Mouse (Mus musculus) limb, embryonic 12.5 days (tissue): ENCODE measurements around the gene Fam20b. TPM values are rescaled to one million over a fixed set of nuclear protein-coding genes. Genes with fewer than 3 reads are reported as not detected.

ENCODE experiments used
- ATAC-seq: fragments of 200-750 bp; cut with Nextera tagmentation; 2 replicates; pipeline ENCODE4 v1.8.0; 2017; ENCODE audit warnings: low read depth, moderate TSS enrichment; ENCODE audit not compliant: insufficient number of reproducible peaks, insufficient read depth, low FRiP score, low TSS enrichment
- H3K27ac ChIP-seq: fragments of 300-500 bp; sonication (generic); 2 replicates; pipeline ENCODE4 v1.5.1; 2016; ENCODE audit warnings: mild to moderate bottlenecking, moderate library complexity
- H3K27me3 ChIP-seq: fragments of 300-500 bp; sonication (generic); 2 replicates; pipeline ENCODE4 v1.6.1; 2016; ENCODE audit warnings: mild to moderate bottlenecking, moderate library complexity
- H3K36me3 ChIP-seq: fragments of 300-500 bp; sonication (generic); 2 replicates; pipeline ENCODE4 v1.6.1; 2016; ENCODE audit warnings: mild to moderate bottlenecking, moderate library complexity
- H3K4me1 ChIP-seq: fragments of 300-500 bp; sonication (generic); replicated peaks from 2 replicates; pipeline ENCODE4 v1.6.1; 2016
- H3K4me2 ChIP-seq: fragments of 300-500 bp; sonication (generic); 2 replicates; pipeline ENCODE4 v1.6.1; 2016; ENCODE audit warnings: mild to moderate bottlenecking, moderate library complexity
- H3K4me3 ChIP-seq: fragments of 300-500 bp; sonication (generic); replicated peaks from 2 replicates; pipeline ENCODE4 v1.5.1; 2016; ENCODE audit warnings: mild to moderate bottlenecking
- H3K9ac ChIP-seq: fragments of 300-500 bp; sonication (generic); replicated peaks from 2 replicates; pipeline ENCODE4 v1.6.1; 2016; ENCODE audit warnings: mild to moderate bottlenecking, moderate library complexity
- H3K9me3 ChIP-seq: fragments of 300-500 bp; sonication (generic); 2 replicates; pipeline ENCODE4 v1.6.1; 2016; ENCODE audit warnings: mild to moderate bottlenecking, moderate library complexity
- WGBS: fragments of 180-500 bp; shearing (Covaris S2); methylation state at CpG from one replicate; pipeline ENCODE4 v1.1.7; 2016; 5-methylcytosine and 5-hydroxymethylcytosine counted together
- polyA plus RNA-seq: library from polyadenylated mRNA; unstranded; fragments of >200 nt; fragmentation: Nextera tagmentation; extraction: Ambion mirVana; gene quantifications from 2 replicates; pipeline ENCODE4 v1.2.1, GENCODE M21; 2016

Fam20b gene
- polyA plus RNA-seq = 24.3 and 25.6 TPM in 2 replicates

DNA sequence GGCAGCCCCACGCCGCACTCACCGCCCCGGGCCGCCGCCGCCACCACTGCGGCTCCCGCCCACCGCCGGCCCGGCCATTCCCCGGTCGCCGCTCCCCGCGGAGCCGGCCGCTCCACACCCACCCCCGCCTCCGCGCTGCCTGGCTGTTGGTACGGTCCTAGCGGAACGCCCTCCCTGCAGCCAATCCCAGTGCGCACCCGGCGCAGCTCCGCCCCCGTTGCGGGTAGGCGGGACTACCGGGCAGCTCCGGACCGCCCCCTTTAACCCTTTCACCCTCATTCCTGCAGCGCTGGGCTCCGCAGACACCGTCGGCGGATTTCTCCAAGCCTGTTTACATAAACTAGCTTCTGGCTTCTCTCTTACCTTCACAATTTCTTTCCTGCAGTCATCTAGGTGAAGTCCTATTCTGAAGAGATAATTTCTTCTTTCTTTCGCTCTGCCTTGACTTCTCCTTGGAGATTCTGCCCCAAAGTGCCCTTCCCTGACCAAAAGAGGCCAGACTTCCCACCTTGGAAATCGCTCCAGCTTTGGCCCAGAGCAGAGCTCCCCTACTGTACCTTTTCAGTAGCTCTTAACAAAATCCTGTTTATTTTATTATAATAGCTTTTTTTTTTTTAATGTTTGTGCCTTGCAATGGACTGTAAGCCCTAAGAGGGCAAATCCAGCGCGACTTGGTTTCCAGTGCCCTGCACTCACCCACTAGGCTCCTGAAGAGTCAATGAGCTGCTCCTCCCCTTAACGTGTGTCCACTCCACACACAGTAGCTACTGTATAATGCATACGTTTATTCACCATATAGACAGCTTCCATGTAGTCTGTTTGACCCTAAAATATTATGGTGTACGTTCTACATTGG is at the start of gene Fam20b:
Fam20b (minus strand) TSS at position 137 of the 856 bp plus-strand sequence.
- H3K4me3 ChIP-seq = peak within 1 kb of the TSS; percentile 97
- H3K4me1 ChIP-seq = 0 out of 2 replicates have a peak, but pooled peaks cover 10% of the 10 kb centered on the region
- H3K4me2 ChIP-seq = peak within 1 kb of the TSS; percentile 76
- no peaks in the 10 kb centered on the region for H3K9me3 ChIP-seq
- 1% methylated on average over 39 of the region's 47 CpGs for WGBS
- peak within 1 kb of the TSS; percentile 86 for H3K27ac ChIP-seq
- H3K9ac ChIP-seq = peak within 1 kb of the TSS; percentile 86
- H3K36me3 ChIP-seq = peaks cover 18% of the 10 kb centered on the region; the same call in 1 of the 2 replicates
- ATAC-seq = peak; percentile 93
- peaks cover 9% of the 10 kb centered on the region; the same call in 1 of the 2 replicates for H3K27me3 ChIP-seq

DNA sequence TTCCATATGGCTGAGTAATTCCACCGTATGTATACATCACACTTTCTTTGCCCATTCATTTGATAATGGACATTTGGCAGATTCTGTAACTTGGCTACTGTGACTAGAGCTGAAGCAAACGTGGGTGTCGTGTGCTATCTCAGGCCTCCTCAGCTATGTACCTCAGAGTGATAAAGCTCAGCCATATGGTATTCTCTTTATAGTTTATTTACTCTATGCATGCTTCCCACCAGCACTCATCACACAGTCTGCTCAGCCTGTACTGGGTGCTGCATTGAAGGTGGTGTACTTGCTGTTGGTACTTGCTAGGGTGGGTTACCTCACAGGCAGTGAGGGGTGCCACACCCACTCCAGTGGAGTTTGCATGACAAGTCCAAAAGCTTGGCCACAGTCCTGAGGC is 46.4 kb upstream of the Fam20b start:
- Histone ChIP-seq H3K9ac (no peak overlapping the region), H3K9me3 (peaks cover 22% of the 10 kb centered on the region), H3K36me3 (no peaks in the 10 kb centered on the region), H3K4me3 (no peak overlapping the region), H3K27me3 (no peaks in the 10 kb centered on the region), H3K4me2 (no peak overlapping the region), H3K27ac (no peak overlapping the region), H3K4me1 (peaks cover 33% of the 10 kb centered on the region)
- WGBS = 93% methylated on average over 3 of the region's 3 CpGs
- ATAC-seq = no peak

DNA sequence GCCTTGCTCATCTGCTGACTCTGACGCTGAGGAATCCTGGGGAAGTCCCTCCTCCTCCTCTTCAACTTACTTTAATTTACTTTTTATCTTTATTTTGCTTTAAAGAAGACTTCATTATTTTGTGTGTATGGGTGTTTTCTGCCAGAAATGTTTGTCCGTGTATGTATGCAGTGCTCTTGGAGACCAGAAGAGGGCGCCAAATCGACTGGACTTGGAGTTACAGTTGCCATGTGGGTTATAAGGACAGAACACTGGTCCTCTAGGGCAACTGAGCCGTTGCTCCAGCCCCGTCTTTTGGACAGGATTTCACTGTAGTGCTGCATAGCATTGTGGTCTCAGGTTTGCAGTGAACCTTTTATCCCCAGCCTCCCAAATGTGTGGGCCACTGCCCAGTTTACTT is 45.7 kb upstream of the Fam20b start:
- Histone ChIP-seq H3K9ac (no peak overlapping the region), H3K4me2 (no peak overlapping the region), H3K36me3 (no peaks in the 10 kb centered on the region), H3K4me1 (peaks cover 32% of the 10 kb centered on the region), H3K27ac (no peak overlapping the region), H3K9me3 (peaks cover 22% of the 10 kb centered on the region), H3K27me3 (no peaks in the 10 kb centered on the region), H3K4me3 (no peak overlapping the region)
- 74% methylated on average over 6 of the region's 6 CpGs for WGBS
- no peak for ATAC-seq

DNA sequence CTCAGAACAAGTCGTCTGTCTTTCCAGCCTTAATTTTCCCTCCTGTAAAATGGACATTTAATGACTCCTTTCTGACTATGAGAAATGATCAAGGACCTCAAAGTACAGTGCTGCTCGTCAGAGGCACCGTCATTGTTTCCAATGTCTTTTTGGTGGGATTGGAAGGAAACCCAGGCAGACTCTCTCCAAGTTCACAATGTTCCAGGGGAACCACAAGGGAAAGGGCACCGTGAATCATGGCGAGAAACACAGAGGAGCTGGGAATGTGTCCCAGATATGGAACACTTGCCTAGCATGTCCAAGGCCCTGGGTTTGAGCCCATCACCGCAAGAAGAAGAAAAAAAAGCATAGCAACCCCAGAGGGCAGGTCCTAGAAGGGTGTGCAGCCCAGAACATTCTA is 44.4 kb upstream of the Fam20b start:
- peaks cover 22% of the 10 kb centered on the region for H3K9me3 ChIP-seq
- H3K4me1 ChIP-seq = peaks cover 37% of the 10 kb centered on the region
- H3K27ac ChIP-seq = no peak overlapping the region
- H3K9ac ChIP-seq = no peak overlapping the region
- H3K4me2 ChIP-seq = no peak overlapping the region
- 86% methylated on average over 6 of the region's 6 CpGs for WGBS
- H3K4me3 ChIP-seq = no peak overlapping the region
- no peaks in the 10 kb centered on the region for H3K36me3 ChIP-seq
- H3K27me3 ChIP-seq = no peaks in the 10 kb centered on the region
- ATAC-seq = no peak

DNA sequence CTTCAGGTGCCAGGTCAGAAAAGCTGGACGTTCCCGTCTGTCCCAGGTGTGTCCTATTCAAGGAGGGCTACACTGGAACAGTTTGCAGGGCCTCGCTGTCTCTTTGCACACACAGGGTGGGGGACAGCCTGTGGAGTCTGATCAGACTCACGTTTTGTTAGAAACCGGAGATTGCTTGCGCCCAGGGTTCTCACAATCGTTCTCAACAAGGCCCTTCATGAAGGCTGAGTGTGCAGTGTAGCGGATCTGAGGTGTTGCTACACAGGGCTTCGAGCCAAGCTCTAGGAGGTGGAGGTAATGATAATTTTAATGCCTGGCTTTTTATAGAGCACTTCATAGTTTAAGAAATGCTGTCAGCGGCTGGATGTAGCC is 42.5 kb upstream of the Fam20b start:
- H3K9me3 ChIP-seq = peaks cover 10% of the 10 kb centered on the region
- peak; percentile 54 for ATAC-seq
- 46% methylated on average over 10 of the region's 10 CpGs for WGBS

DNA sequence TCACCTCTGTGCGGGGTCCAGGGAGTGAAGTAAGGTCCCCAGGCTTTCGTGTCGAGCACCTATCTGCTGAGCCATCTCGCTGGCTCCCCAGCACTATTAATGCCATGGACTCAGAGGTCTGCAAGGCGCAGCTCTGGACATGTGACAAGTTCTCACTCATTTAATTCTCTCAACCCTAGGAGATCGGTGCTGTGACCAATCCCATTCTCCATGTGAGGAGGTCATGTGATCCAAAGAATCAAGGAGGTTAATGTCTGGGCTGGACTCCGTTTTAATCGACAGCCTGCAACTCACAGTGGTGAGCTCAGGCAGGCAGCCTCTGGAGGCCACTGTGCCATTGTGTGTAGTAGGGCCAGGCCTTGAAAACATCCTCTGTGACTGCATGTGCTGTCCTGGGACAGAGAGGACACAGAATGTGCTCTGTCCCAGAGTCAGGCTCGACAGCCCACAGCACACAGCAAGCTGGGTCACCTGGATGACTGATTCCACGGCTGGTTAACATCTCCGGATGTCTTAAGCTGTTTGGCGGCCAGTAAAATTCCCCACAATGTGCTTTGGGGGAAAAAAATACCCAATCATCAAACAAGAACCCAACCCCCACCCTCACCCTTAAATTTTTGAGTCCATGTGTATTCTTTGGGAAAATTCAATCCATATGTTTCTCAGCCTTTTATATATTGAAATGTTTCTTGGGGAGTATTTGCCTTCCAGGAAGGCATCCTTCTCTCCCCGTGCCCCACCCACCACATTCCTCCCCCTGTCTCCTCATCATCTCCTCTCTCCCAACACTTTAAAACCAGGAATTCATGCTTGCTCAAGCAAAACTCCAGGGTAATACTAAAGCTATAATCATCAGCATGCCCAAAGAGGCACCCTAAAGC is 41.9 kb upstream of the Fam20b start:
- Histone ChIP-seq H3K36me3 (no peaks in the 10 kb centered on the region), H3K4me1 (peaks cover 50% of the 10 kb centered on the region), H3K9ac (no peak overlapping the region), H3K4me2 (peak overlapping the region; percentile 17; the same call in 1 of the 2 replicates), H3K27ac (peak overlapping the region; percentile 94), H3K27me3 (no peaks in the 10 kb centered on the region), H3K9me3 (peaks cover 8% of the 10 kb centered on the region), H3K4me3 (no peak overlapping the region)
- peak; percentile 84 for ATAC-seq
- WGBS = 41% methylated on average over 13 of the region's 13 CpGs

More for the DNA sequence above, 42.5 kb upstream of the Fam20b start:
- H3K4me1 ChIP-seq = peaks cover 50% of the 10 kb centered on the region
- H3K27ac ChIP-seq = peak overlapping the region; percentile 94
- no peaks in the 10 kb centered on the region for H3K27me3 ChIP-seq
- H3K9ac ChIP-seq = no peak overlapping the region
- H3K36me3 ChIP-seq = no peaks in the 10 kb centered on the region
- no peak overlapping the region; the same call in 1 of the 2 replicates for H3K4me2 ChIP-seq
- no peak overlapping the region for H3K4me3 ChIP-seq

DNA sequence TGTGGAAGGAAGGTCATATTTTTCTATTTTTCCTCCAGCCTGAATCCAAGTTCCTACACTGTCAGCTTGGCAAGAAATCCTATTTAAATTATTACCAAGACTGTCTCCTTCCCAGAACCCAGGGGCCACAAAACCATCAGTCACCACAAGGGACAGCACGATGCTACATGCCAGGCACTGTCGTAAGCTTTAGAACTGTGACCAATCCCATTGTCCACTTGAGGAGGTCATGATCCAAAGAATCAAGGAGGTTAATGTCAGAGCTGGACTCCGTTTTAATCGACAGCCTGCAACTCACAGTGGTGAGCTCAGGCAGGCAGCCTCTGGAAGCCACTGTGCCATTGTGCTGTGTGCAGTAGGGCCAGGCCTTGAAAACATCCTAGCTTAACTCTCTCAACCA is 39.4 kb upstream of the Fam20b start:
- no peak overlapping the region for H3K4me2 ChIP-seq
- H3K4me1 ChIP-seq = peaks cover 75% of the 10 kb centered on the region
- H3K27ac ChIP-seq = no peak overlapping the region; the same call in 1 of the 2 replicates
- 58% methylated on average over 4 of the region's 4 CpGs for WGBS
- ATAC-seq = no peak
- no peaks in the 10 kb centered on the region for H3K36me3 ChIP-seq
- H3K9ac ChIP-seq = no peak overlapping the region
- no peaks in the 10 kb centered on the region for H3K27me3 ChIP-seq
- H3K9me3 ChIP-seq = 0 out of 2 replicates have a peak, but pooled peaks cover 4% of the 10 kb centered on the region
- no peak overlapping the region for H3K4me3 ChIP-seq

DNA sequence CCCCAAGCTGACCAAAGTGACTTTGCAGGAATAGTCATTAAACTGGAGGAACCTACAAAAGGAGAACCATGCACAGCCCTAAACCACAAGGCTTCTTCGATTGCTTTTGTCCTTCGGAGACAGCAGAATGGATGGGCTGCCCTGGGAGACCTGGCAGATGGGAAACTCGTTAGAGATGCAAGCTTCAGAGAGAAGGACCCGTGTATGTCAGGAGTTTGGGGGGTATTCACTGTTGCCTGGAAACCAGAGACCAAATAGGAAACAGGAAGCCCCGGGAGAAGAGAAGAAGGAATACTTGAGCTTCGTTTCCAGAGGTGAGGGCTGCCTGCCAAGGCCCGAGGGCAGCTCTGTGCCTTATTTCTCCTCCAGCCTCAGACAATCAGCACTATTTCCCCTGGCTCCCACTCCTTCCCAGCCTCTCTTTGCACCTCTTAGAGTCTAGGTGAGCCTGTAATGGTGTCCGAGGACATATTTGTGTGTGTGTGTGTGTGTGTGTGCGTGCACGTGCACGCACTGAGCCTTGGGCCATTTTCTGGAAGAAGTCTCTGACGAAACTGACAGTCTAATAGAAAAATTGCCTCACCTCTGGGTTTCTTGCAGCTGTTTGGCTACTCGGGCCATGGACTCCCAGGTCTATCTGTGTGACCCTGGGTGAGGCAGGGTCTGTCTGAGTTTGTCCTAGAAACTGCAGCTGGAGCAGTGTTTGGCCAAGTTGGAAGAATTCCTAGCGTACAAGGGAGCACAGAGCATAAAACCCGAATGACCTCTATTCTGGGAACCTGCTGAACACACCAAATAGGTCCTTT is 35.9 kb upstream of the Fam20b start:
- ATAC-seq = no peak
- H3K4me2 ChIP-seq = no peak overlapping the region
- peaks cover 73% of the 10 kb centered on the region for H3K4me1 ChIP-seq
- H3K9me3 ChIP-seq = 0 out of 2 replicates have a peak, but pooled peaks cover 4% of the 10 kb centered on the region
- 42% methylated on average over 15 of the region's 15 CpGs for WGBS
- H3K27ac ChIP-seq = peak overlapping the region; percentile 86
- no peak overlapping the region for H3K4me3 ChIP-seq
- H3K36me3 ChIP-seq = no peaks in the 10 kb centered on the region
- no peaks in the 10 kb centered on the region for H3K27me3 ChIP-seq
- H3K9ac ChIP-seq = no peak overlapping the region

DNA sequence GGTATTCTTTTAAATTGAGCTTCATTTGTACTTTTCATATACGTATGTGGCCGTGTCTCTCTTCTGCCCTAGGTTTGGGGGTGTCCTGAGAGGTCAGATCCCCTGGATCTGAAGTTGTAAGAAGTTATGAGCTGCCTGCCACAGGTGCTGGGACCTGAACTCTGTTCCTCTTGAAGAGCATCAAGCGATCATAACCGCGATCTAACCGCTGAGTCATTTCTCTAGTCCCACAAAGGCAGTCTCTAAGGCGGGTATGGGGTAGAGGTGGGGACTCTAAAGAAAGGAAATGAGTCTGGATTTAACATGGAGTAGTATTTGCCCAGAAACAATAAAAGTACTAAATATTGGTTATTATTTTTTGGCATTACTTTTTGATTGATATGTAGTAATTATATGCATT is 34.1 kb upstream of the Fam20b start:
- Histone ChIP-seq H3K4me3 (no peak overlapping the region), H3K9me3 (0 out of 2 replicates have a peak, but pooled peaks cover 4% of the 10 kb centered on the region), H3K9ac (no peak overlapping the region), H3K27ac (no peak overlapping the region), H3K36me3 (no peaks in the 10 kb centered on the region), H3K4me2 (no peak overlapping the region), H3K27me3 (no peaks in the 10 kb centered on the region), H3K4me1 (peaks cover 69% of the 10 kb centered on the region)
- ATAC-seq = no peak
- WGBS = 74% methylated on average over 7 of the region's 7 CpGs

DNA sequence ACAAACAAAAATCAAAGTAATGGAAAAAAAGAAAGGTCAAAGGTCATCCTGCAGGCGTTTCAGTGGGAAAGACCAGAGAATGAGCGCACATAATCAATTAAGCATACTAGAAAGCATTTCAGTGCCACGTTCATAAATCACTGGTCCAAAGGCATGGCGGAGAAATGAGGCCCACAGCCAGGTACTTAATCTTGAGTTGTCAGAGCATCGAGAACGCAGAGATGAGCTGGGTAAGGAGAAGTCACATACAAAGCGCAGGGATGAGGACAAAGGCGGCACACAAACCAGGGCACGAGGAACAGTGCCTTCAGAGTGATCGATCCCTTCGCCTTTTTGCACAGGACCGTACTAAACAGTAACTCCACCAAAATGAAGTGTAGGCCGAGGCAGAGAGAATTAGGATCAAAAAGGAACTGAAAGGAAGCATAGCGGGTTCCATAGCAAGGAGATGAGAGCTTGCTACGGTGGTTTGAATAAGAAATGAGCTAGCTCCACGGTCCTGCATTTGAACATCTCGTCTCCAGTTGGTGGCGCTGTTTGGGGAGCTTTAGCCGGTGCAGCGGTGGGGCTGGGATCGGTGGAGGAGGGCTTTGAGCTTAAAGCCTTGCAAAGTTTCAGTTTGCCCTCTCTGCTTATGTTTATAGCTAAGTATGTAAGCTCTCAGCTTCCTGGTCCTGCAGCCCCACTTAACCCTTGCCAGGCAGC is 33.3 kb upstream of the Fam20b start:
- Histone ChIP-seq H3K9ac (peak overlapping the region; percentile 55; the same call in 1 of the 2 replicates), H3K27me3 (no peaks in the 10 kb centered on the region), H3K9me3 (0 out of 2 replicates have a peak, but pooled peaks cover 4% of the 10 kb centered on the region), H3K36me3 (no peaks in the 10 kb centered on the region), H3K27ac (peak overlapping the region; percentile 86), H3K4me2 (peak overlapping the region; percentile 49), H3K4me3 (no peak overlapping the region; the same call in 1 of the 2 replicates), H3K4me1 (peaks cover 61% of the 10 kb centered on the region)
- 6% methylated on average over 21 of the region's 21 CpGs for WGBS
- peak; percentile 52; the same call in 1 of the 2 replicates for ATAC-seq
